Mouse (Mus musculus): ENCODE measurements around the gene Ticrr.

DNA sequence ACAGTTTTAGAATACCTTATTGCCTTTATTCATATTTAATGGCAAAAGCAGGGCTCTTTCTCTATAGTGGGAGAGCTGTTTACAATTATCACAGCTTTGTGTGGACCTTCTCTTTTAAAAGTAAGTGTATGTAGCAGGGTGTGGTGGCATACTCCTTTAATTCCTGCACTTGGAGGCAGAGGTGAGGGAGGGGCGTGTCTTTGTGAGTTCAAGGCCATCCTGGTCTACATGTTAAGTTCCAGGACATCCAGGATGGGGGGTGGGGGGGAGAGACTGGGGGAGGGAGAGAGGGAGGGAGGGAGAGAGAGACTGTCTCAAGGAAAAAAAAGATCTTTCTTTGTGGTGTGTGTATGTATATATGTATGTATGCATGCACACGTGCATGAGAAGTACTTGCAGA is 20.2 kb downstream of the Ticrr start:
- TF ChIP-seq CTCF (IDR thresholded peaks at IDR 0.05; ENCODE audit: low read depth, low read length) (no peak), POLR2A (IDR thresholded peaks at IDR 0.05; ENCODE audit: extremely low read depth, insufficient read depth, low read length) (no peak)

Measured in liver, adult 2 months (tissue).